Mouse (Mus musculus) lung, postnatal 36 days (tissue): ENCODE results near the gene Olfr1472.
"Not testable (repeated sequence)": the region's sequence is repeated elsewhere in the genome, so short reads cannot be mapped to it uniquely, and the experiment has no call there.

Experiments
- DNase-seq: peaks from one replicate; pipeline ENCODE4 v3.0.0; 2022; ENCODE audit warnings: mixed read lengths

The Olfr1472 gene

GRCm38 (mm10) chr19:13455986-13456385, at the start of gene Olfr1472:
Olfr1472 (minus strand) TSS chr19:13456086.
- DNase-seq: no peak

DNA sequence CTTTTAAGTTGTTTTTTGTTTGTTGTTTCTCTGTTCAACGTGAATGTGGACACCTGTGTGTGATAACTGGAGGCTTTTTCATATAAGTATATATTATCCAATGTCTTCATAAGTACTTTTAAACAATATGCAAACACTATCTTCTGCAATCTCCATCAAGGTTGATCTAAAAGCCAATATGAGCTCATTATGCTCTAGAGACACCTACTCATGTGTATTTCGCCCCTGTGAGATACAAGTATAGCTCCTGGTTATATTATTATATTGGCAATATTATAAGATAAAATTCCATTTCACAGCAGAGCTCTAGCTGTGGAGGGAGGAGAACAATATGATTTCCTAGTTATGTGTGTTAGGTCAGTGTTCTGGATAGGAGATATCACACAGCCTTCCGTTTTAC, 44.4 kb upstream of the Olfr1472 start, which contains the start of gene Olfr1477:
Gene Olfr1477, plus strand, starts transcription at position 301 of the 400 bp plus-strand sequence.
- no peak for DNase-seq

DNA sequence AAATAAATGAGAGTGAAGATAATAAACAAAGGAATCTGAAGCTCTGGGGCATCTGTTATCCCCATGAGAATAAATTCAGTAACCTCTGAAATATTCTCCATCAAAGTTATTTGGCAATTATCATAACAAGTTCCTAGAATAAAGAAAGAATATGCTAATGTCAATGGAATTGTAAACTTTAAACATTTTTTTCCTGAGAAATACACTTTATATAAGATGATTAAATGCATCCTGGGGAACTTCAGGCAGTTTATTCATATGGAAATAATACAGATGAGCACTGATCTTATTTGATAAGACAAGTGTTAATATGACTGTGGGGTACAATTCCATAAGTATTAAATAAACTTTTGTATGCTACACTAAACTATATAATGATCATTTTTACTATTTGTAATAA, 24.2 kb upstream of the Olfr1472 start, which contains the start of gene Olfr1475:
Gene Olfr1475, minus strand, starts transcription at position 101 of the 400 bp plus-strand sequence.
- DNase-seq: no peak

GRCm38 (mm10) chr19:13469265-13469664, 13.4 kb upstream of the Olfr1472 start, which contains the start of gene Olfr1474:
Olfr1474 (plus strand) TSS chr19:13469565.
- DNase-seq: not testable (repeated sequence)

DNA sequence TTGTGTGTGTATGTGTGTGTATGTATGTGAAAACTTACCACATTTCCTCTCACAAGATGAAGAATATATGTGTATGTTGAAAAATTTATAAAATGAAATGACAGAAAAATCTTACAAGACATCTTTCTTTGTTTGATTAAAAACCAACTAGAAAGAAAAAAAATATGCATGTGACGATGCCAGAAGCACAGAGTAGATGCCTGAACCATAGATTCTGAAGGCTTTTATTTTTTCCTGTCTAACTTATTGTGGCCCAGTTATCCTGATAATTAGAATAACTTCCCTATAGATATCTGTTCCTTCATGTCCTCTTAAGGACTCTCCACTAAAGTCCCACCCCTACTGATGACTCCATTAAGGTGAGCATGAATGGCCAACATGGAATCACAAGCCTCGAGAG, 12.8 kb downstream of the Olfr1472 start, which contains the start of gene Olfr1471:
Gene Olfr1471, plus strand, starts transcription at position 301 of the 400 bp plus-strand sequence.
- not testable (repeated sequence) for DNase-seq

DNA sequence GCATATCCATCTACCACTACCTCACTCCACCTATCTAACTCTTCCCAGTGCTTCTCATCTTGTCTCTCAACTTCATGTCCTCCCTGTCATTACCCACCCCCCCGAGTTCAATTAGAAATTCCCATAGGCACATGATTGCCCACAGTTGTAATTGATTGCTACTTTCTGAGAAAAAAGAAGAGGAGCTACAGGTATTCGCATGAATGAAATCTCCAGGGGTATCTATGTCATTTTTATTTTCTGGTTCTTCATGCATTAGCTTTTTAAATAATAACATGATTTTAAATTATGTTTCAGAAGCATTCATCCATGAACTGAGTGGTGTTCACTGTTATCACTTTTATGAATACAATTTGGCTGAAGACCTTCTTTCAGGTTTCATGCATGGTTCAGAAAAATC, 48.3 kb downstream of the Olfr1472 start, which contains the start of gene Olfr1469:
Gene Olfr1469, plus strand, starts transcription at position 301 of the 400 bp plus-strand sequence.
- DNase-seq: no peak
